Mouse (Mus musculus): ENCODE measurements at regions not wholly inside any gene's neighbourhood (a gene's known extent, or its start where the extent isn't known, plus 50 kb on each side); places are given as distances from the start of the nearest gene placed in this dataset.

- no peak for DNase-seq
- Histone ChIP-seq H3K27ac (no peak overlapping the region), H3K4me3 (no peak overlapping the region)
- no peak for TF ChIP-seq CTCF (IDR thresholded peaks at IDR 0.05)
- intact Hi-C loops (cut with DNase I) = no loop called here
Measured at GRCm38 (mm10) chrX:135060184-135060583, 51.2 kb upstream of the Zmat1 start.

GRCm38 (mm10) chrX:135058949-135059348, 49.9 kb upstream of the Zmat1 start:
- DNase-seq = no peak
- intact Hi-C loops (cut with DNase I) = no loop called here
- H3K27ac ChIP-seq = no peak overlapping the region
- no peak for TF ChIP-seq CTCF (IDR thresholded peaks at IDR 0.05)
- H3K4me3 ChIP-seq = no peak overlapping the region

All from gastrocnemius, adult 2 months (tissue).